Mouse (Mus musculus) testis, adult 2 months (tissue): Measurements from ENCODE around the gene Strn. TPM values are rescaled to one million over a fixed set of nuclear protein-coding genes. Genes with fewer than 3 reads are reported as not detected.

Experiments used
- H3K27ac ChIP-seq: fragments of 200-500 bp; 2 replicates; pipeline ENCODE4 v1.5.1; 2012; ENCODE audit warnings: low read depth, low read length; ENCODE audit not compliant: control insufficient read depth, insufficient read depth
- H3K27me3 ChIP-seq: fragments of 200-500 bp; 2 replicates; pipeline ENCODE4 v1.6.1; 2012; ENCODE audit warnings: mild to moderate bottlenecking, low read length, moderate library complexity; ENCODE audit not compliant: control insufficient read depth, insufficient read depth
- H3K36me3 ChIP-seq: fragments of 200-500 bp; 2 replicates; pipeline ENCODE4 v1.6.1; 2012; ENCODE audit warnings: mild to moderate bottlenecking, low read length; ENCODE audit not compliant: control insufficient read depth, insufficient read depth
- H3K4me1 ChIP-seq: fragments of 200-500 bp; 2 replicates; pipeline ENCODE4 v1.6.1; 2012; ENCODE audit warnings: low read length; ENCODE audit not compliant: control insufficient read depth, insufficient read depth
- H3K4me3 ChIP-seq: fragments of 200-500 bp; 2 replicates; pipeline ENCODE4 v1.5.1; 2012; ENCODE audit warnings: low read depth, mild to moderate bottlenecking, low read length, moderate library complexity, mixed read lengths; ENCODE audit not compliant: control insufficient read depth
- CTCF ChIP-seq: fragments of 200-500 bp; IDR thresholded peaks from 2 replicates; pipeline ENCODE4 v1.5.1; 2012; ENCODE audit warnings: low read depth, mild to moderate bottlenecking, inconsistent platforms, low read length, moderate library complexity; ENCODE audit not compliant: control insufficient read depth, insufficient read depth, insufficient replicate concordance
- POLR2A ChIP-seq: fragments of 200-500 bp; IDR thresholded peaks from 2 replicates; pipeline ENCODE4 v1.6.1; 2012; ENCODE audit warnings: low read depth, mild to moderate bottlenecking, inconsistent platforms, low read length, moderate library complexity; ENCODE audit not compliant: control insufficient read depth
- polyA plus RNA-seq: library from polyadenylated mRNA; depleted of rRNA; stranded (reverse); fragments of >200 nt; gene quantifications from 2 replicates; pipeline ENCODE4 v1.2.3, GENCODE M21; 2012

The Strn gene
- polyA plus RNA-seq, 1 experiment = 7.9 TPM

DNA sequence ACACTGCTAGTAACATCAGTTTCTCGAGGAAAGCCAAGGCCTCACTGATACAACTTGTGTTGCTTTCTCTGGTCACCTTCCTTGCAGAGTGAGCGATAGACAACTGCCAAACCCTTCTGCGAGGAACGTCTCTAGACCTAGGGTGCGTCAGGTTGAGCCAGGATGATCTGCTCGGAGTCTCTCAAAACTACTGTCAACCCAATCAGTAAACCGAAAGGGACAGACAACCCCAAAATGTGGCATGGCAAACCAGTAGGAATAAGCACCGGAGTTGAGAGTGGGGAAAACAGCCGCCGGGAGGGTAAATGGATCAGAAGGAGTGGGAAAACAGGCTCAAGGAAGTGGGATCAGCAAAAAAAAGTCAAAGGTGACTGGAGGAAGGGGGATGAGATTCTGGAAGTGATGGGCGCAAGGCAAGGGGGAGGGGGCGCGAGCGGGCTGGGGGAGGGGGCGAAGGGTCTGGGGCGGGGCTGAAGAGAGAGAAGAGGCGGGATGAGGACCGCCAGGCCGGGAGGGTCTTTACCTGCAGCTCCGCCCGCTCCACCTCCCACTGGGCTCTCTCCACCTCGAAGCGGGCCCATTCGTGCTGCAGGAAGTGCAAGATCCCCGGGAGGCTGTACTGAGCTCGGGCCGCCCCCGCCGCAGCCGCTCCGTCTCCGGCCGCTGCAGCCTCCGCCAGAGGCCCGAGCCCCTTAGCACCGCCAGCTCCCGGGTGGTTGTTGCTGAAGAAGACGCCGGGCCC, 1.1 kb downstream of the Strn start:
- peaks cover 7% of the 10 kb centered on the region for H3K4me1 ChIP-seq
- no peak for TF ChIP-seq CTCF
- H3K27ac ChIP-seq = peak overlapping the region; percentile 74
- H3K27me3 ChIP-seq = no peaks in the 10 kb centered on the region
- H3K36me3 ChIP-seq = no peaks in the 10 kb centered on the region
- H3K4me3 ChIP-seq = peak overlapping the region; percentile 95

DNA sequence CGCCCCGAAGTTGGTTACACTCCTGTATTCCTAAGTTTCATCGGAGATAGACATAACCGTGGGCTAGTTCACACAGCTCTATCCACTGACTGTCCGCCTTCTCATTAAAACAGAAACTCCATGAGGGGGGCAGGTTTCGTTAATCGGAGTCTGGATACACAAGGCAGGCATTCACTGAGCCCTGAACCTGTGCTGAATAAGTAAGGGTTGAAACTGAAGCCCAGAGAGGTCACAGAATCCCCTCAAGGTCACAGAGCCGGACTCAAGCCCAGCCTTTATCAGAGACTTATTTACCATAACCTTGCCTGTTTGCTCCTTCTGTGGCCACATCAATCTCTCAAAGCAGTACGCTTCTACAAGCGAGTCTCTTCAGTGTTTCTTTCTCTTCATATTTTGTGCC, 2.2 kb downstream of the Strn start:
- Histone ChIP-seq H3K4me3 (no peak overlapping the region; the same call in 1 of the 2 replicates), H3K4me1 (peaks cover 7% of the 10 kb centered on the region)
- TF ChIP-seq POLR2A = no peak
- no peak for TF ChIP-seq CTCF

DNA sequence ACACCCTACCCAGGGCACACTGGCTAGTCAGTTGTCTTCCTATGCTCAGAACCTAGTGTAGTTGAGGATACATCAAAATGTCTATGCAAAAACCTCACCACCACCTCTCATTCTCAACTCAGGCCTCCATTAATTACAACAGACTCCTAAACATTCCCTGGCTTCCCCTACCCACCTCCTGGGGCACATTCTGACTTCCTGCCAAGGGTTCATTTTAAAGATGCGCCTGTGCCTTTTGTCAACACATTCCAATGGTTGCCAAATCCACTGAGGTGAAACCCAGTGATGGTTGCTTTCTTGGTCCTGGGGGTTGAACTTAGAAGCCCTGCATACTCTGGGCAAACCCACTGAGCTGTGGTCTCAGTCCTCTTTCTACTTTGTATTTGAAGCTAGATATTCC, 4.9 kb downstream of the Strn start:
- no peaks in the 10 kb centered on the region for H3K27me3 ChIP-seq
- no peak overlapping the region for H3K27ac ChIP-seq
- TF ChIP-seq POLR2A = no peak
- H3K36me3 ChIP-seq = no peaks in the 10 kb centered on the region
- H3K4me3 ChIP-seq = no peak overlapping the region
- peaks cover 7% of the 10 kb centered on the region for H3K4me1 ChIP-seq

More for the DNA sequence above, 2.2 kb downstream of the Strn start:
- no peaks in the 10 kb centered on the region for H3K27me3 ChIP-seq
- H3K27ac ChIP-seq = no peak overlapping the region
- H3K36me3 ChIP-seq = no peaks in the 10 kb centered on the region

DNA sequence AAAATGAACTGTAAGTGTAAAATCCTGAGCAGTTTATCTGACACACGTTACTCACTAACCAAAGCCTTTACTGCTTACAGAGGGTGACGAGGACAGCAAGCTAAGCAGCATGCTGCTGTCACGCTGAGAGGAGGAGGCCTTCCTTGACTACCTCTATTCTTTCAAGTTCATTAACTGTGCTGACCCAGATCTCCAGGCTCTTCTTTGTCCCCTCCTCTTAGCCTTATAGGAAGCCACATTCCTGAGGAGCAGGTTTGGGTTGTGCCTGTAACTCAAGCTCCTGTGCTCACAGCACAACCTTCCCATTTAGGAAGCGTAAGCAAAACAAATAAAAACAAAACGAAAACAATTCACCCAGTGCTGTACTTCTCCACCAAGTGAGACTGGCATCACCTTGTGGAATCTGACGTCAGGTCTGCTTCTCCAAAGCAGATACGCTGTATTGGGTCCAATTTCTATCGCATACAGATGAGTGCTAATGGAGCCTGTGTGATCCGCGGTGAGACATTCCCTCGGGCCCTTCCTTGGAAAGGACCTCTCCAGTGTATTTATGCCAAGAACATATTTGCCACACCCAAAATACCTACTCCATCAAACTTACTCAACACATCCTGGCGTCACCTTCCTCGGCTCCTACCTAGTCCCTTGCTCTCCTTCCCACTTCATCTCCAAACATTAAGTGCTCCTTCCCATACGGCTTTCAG, 10.1 kb downstream of the Strn start:
- Histone ChIP-seq H3K4me1 (no peaks in the 10 kb centered on the region), H3K27ac (no peak overlapping the region), H3K4me3 (no peak overlapping the region), H3K36me3 (no peaks in the 10 kb centered on the region), H3K27me3 (no peaks in the 10 kb centered on the region)
- no peak for TF ChIP-seq CTCF
- TF ChIP-seq POLR2A = no peak

DNA sequence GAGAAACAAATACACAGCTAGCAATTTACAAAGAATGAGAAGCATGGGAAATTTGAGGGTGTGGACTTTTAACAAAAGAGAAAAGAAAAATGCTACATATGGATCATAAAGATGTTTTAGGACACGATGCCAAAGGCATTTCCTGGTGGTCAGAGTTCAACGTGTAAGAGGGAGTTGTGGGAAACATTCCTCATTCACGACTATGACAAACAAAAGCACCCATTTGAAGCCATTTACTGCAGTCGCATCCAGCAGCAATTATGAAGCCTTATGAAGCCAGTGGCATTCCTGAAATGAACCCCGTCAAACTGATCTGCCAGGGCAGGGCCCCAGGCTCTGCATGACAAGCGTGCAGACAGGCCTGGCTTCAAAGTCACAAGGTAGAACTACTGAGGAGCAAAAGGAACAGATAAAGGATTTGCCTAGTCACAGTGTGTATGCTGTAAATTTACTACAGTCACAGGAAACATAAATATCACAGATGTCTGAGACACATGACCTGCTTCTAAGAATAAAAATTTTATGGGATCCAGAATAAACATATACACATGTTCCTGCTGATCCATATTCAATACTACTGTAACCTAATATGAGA, 12.4 kb downstream of the Strn start:
- H3K27ac ChIP-seq = no peak overlapping the region
- no peaks in the 10 kb centered on the region for H3K36me3 ChIP-seq
- H3K4me1 ChIP-seq = no peaks in the 10 kb centered on the region
- H3K27me3 ChIP-seq = no peaks in the 10 kb centered on the region
- TF ChIP-seq CTCF (no peak), POLR2A (no peak)
- H3K4me3 ChIP-seq = no peak overlapping the region

DNA sequence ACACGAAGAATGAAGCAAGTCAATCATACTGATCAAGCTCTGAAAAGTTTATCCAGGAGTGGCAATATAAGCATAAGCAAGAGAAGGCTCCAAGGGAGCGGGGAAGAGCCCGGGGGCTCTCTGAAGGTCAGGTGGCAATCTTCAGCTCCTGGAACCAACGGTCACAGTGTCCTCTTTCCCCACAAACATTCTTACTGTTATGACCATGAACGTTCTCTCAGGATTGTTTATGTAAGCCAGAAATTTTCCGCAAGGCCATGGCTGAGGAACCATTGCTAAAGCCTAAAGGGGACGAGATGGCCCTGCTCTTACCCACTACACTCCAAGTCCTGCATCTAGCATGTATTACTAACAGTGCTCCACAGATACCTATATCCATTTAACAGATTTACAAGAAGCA, 15.3 kb downstream of the Strn start:
- no peak overlapping the region for H3K27ac ChIP-seq
- H3K4me1 ChIP-seq = no peaks in the 10 kb centered on the region
- H3K36me3 ChIP-seq = no peaks in the 10 kb centered on the region
- no peak overlapping the region for H3K4me3 ChIP-seq
- no peaks in the 10 kb centered on the region for H3K27me3 ChIP-seq
- no peak for TF ChIP-seq POLR2A
- no peak for TF ChIP-seq CTCF

DNA sequence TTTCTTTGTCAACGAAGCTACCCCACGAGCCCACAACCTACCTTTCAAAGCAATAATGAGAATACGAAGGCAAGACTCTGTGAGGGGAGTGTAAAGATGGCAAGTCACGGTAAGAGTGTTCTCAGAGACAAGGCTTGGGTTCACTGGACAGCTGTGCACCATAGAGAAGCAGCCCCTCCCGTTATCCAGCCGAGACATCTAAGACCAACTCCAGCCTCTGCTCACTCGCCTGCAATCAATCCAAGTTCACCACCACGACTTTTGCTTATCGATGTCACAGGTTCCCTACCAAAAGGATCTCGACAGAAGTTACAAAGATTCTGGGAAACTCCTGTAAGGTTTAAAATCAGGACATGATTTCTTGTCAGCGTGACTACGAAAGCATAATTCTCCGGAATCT, 17.9 kb downstream of the Strn start:
- H3K27me3 ChIP-seq = no peaks in the 10 kb centered on the region
- no peaks in the 10 kb centered on the region for H3K36me3 ChIP-seq
- H3K4me1 ChIP-seq = no peaks in the 10 kb centered on the region
- no peak for TF ChIP-seq CTCF
- no peak for TF ChIP-seq POLR2A
- H3K4me3 ChIP-seq = no peak overlapping the region
- H3K27ac ChIP-seq = no peak overlapping the region
